Mouse (Mus musculus): ENCODE measurements at regions not wholly inside any gene's neighbourhood (a gene's known extent, or its start where the extent isn't known, plus 50 kb on each side); places are given as distances from the start of the nearest gene placed in this dataset.

GRCm38 (mm10) chr13:47298010-47298409 is 175.6 kb downstream of the Rnf144b start:
- peak; percentile 26 for DNase-seq

GRCm38 (mm10) chr13:47300486-47300885 is 178.0 kb downstream of the Rnf144b start:
- no peak for DNase-seq

GRCm38 (mm10) chr13:47301070-47301469 is 178.6 kb downstream of the Rnf144b start:
- no peak for DNase-seq

DNA sequence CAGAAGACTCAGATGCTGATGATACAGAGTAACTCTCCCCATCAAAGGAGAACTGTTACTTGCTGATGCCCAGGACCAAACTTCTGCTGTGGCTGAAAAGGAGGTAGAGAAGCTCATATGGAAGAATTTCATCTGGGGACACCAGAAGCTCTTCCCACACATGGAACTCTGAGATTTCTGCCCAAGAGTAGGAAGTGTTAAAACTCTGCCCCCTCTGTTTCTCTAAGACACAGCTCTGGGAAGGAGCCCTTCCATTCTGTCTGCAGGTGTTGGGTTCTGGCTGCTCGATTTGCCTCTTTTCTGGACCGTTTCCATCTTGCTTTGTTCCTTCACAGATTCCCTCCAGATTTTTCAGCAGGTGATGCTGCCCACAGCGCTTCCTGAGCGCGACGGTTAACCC is 187.0 kb downstream of the Rnf144b start:
- DNase-seq = no peak

DNA sequence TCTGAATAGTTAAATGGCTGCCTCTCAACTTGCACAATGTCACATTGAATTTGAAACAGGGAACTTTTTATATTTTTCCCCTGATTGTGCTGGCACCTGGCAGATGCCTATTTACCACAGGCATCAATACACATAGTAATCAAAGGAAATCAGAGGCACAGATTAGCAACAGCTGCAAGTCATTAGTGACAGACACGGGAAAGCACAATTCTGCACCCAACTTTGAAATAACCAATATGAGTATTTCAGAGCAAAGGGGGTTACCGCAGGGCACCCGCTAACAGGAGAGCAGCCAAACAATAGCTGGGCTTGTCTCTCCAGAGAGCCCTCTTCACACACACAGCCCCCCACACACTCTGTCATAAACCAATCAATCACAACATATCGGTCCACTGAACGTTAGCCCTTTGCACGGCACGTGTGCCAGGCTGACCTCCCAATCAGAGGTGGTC is 188.3 kb downstream of the Rnf144b start:
- no peak for DNase-seq

DNA sequence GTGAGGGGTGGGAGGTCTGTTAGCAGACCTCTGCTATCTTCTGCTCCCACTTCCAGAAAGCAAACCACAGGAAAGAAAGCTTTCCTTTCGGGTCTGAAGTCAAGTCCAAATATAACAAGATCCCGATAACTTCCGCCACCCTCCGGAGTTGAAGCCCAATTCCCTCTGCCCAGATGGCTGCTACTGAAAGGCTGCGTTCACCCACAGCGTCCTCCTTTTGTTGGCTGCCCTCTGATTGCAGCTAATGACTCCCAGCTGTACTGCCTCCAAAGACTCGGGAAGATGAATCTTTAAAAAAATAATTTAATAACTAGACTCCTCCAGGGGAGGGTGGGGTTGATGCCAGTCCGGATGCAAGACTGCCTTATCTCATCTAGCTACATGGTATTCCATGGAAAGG is 197.1 kb downstream of the Rnf144b start:
- DNase-seq = no peak

- DNase-seq = no peak
These were observed 199.4 kb downstream of the Rnf144b start for GRCm38 (mm10) chr13:47321876-47322275.

DNA sequence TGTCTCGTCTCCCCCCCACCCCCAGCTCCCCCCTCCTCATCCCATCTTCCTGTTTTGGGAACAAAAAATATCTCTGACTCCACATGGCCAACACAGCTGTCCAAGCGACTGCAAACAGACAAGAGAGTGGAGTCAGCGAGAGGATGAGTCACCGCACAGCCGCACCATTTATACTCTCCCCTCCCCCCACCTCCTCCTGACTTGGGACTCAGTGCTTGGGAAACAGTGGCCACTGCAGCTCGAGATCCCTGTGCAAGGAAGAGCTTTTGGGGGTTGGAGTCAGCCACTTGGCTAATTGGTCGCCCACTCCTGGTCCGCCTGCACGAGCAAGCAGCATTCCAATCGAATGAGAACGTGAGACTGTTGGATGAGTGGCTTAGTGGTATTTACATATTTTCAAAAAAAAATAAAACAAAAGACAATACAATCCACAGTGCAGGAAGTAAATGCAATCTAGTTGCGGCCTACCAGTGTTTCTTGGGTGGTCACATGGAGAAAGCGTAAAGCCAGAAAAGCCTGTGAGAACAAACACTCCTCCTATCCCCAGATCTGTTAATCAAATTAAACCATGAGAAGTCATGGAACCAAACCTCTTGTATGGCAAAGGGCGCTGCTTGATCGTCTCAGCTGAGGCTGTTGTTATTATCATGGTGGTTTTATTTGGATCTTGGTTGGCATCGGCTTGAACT is 213.7 kb downstream of the Rnf144b start:
- DNase-seq = peak; percentile 46

- peak; percentile 44 for DNase-seq
These were observed 214.5 kb downstream of the Rnf144b start for GRCm38 (mm10) chr13:47336865-47337441.

DNA sequence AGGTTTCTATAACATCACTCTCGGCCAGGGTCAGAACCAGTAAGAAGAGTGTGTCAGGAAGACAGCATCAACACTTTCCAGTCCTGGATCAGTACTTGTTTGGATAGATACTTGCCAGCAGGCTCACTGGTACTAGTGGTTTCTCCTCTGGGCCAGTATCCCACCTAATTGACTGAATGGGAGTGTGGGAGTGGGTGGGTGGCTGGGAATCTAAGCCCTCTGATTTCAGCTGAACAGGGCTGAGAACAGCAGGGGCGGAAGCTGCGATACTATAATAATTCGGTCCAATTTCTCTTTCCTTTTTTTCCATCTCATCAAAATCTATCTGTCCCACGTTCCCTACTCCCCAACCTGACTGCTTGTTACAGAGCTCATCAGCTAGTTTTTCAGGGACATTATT is 217.0 kb downstream of the Rnf144b start:
- DNase-seq = no peak

GRCm38 (mm10) chr13:47342361-47342760 is 219.9 kb downstream of the Rnf144b start:
- DNase-seq = no peak

- DNase-seq = no peak
These were observed 223.1 kb downstream of the Rnf144b start for GRCm38 (mm10) chr13:47345576-47345975.

DNA sequence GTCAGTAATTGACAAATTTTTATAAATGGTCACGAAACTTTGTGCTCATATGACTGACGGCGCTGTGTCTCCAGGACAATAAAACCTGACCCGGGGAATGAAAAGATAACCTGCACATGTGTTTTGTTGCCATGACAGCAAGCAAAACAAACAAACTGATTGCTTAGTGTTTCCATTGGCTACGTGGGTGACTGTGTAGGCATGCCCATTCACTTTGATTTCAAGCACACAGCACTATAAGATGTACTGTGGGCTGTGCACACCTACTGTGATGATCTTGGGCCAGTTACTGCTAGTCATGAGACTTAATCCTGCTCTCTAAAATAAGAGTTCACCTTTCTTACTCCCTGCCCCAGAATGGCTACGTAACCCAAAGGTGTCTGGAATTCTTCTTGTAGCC is 225.4 kb downstream of the Rnf144b start:
- DNase-seq = no peak

DNA sequence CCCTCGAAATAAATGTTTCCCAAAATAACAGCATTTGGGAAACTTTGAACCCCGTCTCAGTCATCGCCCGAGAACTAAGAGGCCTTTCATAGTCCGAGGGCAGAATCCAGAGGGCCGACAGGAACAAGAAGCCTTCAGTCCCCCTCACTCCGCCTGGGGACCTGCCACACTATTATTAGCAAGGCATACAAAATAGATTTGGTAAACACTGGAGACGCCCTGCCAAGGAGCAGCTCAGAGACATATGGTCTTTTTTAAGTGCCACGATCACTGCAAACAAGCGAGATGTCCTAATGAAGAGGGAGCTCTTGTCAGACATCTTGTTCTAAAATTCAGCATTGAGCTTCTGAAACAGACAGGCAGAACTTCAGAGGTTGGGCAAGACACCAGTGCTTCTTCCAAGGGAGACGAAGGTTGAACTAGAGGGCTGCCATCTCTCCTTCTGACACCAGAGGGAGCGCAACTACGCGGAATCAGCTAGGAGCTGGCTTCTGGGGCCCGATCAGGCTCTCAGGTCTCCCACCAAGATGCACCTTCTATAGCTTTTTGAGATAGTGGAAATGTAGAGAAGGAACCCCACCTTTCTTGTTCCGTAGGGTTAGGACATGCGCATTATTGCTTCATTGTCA is 226.2 kb downstream of the Rnf144b start:
- DNase-seq = peak; percentile 85

DNA sequence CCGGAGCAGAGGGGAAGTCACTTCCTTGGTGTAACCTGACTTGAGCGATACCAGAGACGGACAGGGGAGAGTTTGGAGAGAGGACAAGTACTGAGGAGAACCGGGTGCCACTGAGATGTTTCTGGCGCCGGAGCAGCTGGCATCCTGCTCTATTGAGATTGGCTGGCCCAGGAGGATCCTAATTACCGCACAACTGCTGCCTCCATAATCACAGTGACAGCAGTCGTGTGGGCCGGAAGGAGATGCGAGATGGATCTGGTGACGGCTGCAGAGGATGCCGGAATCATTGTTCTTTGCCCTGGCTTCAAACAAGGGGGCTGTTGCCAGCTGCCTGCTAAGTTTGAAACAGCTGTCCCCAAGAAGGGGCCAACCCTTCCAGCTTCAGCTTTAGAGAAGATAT is 232.0 kb downstream of the Rnf144b start:
- DNase-seq = peak; percentile 18

DNA sequence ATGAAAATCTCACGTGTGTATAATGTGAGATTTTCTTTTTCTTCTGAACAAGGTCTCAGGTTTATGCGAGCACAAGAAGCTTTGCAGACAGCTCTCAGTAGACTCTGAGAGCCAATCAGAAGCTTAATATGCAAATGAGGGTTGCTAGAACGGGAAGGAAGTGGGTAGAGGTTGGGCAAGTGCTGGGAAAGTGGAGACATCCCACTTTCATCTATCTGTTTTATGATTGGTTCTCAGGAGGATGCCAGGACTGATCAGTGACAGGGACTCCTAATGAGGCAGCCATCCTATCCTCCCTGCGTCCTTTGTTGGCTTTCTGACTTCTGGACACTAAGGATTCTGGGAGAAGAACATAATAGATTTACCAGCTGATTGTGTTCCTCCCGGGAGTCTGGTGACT is 232.7 kb downstream of the Rnf144b start:
- DNase-seq = no peak

DNA sequence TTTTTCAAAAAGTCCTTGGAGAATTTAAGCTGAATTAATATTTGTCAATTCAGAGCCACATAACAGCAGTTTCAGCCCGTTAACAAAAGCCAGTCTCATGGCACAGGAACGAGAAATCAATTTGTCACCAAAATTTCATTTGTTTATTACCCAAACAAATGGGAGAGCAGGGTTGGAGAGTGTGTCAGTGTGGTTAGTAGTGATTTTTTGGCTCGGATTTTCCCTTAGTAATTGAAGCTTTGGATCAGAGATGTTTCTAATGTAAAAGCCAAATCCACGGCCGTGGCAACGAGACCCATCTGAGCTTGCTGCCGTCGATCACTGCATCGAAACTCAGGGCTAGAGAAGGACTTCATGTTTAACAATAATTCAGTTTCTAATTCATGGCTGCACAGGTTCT is 236.5 kb downstream of the Rnf144b start:
- DNase-seq = no peak

DNA sequence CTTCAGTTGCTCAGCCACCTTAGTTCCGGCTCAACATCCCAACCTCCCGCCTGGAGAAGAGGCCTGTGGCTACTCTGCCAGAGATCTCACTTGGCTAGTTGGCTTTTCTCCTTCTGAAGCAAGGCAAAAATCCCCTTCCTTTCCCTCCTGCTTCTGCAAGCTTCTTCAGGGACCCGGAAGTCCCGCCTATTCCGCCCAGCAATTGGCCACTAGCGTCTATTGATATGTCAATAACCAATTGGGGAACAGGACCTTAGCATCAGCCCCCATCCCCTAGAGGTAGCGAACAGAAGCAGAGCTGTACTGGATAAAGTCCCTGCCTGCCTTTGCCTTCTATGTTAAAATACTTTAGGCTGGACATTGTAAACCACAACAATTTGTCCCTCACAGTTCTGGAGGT is 243.3 kb downstream of the Rnf144b start:
- DNase-seq = no peak

DNA sequence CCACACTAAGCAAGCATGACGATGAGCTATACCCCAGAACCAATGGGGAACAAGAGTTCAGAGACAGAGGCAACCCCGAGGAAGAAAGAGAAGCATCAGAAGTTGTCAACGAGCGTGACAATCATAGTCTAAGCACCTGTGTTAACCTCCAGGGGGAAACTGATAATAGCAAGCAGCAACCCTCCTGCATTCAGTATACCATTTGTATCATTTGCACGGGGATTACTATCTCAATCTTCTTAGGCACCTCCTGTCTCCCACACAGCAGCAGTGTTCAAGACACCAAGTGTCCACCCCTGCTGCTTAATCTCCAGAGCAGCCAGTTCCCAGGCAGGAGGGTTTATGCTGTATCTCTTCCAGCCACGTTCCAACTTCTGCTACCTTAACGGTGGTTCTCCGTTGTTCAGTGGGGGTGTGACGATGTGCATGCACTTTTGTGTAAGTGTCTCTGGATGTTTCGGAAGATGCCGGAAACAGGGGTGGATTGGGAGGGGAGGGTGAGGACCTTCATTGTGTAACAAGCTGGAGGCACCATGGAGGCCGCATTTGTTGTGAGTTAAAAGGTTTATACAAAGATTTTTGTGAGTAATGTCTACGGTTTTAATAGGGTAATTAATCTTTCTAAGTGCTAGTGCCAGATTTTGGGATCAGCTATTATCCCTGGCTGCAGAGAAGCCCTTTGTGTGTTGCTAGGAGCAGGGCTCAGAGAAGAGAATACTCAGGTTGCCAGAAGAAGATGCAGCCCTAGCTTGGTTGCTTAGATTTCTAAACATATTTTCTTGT is 245.8 kb downstream of the Rnf144b start:
- DNase-seq = no peak

DNA sequence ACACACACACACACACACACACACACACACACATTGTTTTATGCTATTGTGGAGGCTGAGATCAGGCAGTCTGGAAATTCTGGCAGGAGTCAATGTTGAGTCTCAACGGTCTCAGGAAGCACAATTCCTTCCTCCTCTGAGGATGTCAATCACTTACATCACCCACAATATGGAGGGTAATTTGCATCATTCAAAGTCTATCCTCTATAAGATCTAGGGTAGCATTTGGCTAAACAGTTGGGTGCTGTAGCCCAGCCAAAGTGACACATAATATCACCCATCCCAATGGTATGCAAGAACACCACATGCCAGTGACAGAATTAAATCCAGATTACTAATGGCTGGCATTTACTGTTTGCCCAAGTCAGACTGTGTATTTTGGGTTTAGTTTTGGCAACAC is 252.1 kb downstream of the Rnf144b start:
- no peak for DNase-seq

- no peak for DNase-seq
These were observed 268.6 kb downstream of the Rnf144b start for GRCm38 (mm10) chr13:47391023-47391422.

DNA sequence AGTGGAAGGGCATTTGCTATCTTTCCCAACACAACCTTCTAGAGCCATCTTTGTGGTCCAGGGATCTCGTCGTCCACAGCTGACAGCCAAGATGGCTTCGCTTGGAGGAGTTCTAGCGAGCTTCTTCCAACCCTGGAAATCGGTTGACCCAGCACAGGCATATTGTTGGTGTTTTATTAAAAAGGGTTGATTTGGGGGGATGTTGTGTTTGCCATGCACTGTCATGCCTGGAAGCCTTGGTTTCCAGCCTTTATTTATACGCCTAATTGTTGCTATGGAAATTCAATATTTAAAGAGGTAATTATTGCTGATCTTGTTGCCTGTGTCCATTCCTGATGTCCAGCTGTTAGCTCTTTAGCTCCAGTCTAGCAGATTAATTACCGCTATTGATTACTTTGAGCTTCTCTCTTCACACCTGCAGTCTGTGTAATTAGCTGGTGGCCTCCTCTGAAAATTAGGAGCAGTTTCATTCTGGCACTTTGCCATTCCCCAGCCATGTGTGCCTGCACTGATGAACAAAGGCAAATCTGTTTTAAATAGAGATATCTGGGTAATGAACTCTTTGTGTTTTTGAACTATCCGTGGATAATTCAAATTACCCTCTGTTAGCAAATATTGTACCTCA is 275.4 kb downstream of the Rnf144b start:
- no peak for DNase-seq

DNA sequence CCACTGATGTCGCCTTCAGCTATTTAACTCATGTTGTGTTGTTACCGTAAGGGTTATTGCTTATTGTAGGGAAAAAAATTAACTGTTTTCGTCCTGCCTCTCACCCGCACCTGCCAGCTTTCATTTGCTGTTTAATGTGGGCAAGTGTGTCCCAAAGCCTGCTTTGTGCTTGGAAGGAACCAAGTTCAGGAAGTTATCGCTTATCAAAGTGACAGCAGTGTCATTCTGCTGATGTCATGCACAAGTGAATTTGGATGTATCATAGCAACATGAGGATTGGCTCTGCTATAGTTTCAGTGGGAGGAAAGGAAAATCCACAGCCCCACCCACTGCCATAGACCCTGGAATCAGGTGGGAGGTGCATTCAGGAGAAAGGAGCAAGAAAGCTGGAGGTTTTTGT is 276.5 kb downstream of the Rnf144b start:
- DNase-seq = no peak

Data from right cerebral cortex, postnatal 14 days (tissue).